Mouse (Mus musculus) lung, adult 2 months (tissue): ENCODE measurements at regions not wholly inside any gene's neighbourhood (a gene's known extent, or its start where the extent isn't known, plus 50 kb on each side); places are given as distances from the start of the nearest gene placed in this dataset.

Experiments
- DNase-seq: peaks from one replicate; pipeline ENCODE4 v3.0.0; 2022
- H3K4me1 ChIP-seq: fragments of 200-500 bp; 2 replicates; pipeline ENCODE4 v1.6.1; 2011; ENCODE audit warnings: low read length; ENCODE audit not compliant: control insufficient read depth, insufficient read depth
- H3K4me3 ChIP-seq: fragments of 200-500 bp; replicated peaks from 2 replicates; pipeline ENCODE3; 2011; ENCODE audit warnings: low read depth, mild to moderate bottlenecking, control low read depth, low read length; ENCODE audit errors: extremely low read depth
- CTCF ChIP-seq: fragments of 200-500 bp; IDR thresholded peaks from 2 replicates; pipeline ENCODE4 v1.5.1; 2011; ENCODE audit warnings: mild to moderate bottlenecking, low read length, control low read depth; ENCODE audit not compliant: insufficient read depth
- POLR2A ChIP-seq: fragments of 200-500 bp; IDR thresholded peaks from 2 replicates; pipeline ENCODE4 v1.6.1; 2011; ENCODE audit warnings: low read depth, mild to moderate bottlenecking, control low read depth, low read length, borderline replicate concordance; ENCODE audit errors: extremely low read depth
- WGBS: fragments of 180-500 bp; shearing (Covaris S2); methylation state at CpG from one replicate; pipeline ENCODE4 v1.1.7; 2018; 5-methylcytosine and 5-hydroxymethylcytosine counted together

GRCm38 (mm10) chr16:63412656-63413055 lies 451.3 kb downstream of the Epha3 start:
- DNase-seq: no peak
- H3K4me3 ChIP-seq: no peak overlapping the region
- no peaks in the 10 kb centered on the region for H3K4me1 ChIP-seq
- no peak for TF ChIP-seq POLR2A
- no peak for TF ChIP-seq CTCF
- WGBS: 94% methylated on average over 1 of the region's 1 CpGs

DNA sequence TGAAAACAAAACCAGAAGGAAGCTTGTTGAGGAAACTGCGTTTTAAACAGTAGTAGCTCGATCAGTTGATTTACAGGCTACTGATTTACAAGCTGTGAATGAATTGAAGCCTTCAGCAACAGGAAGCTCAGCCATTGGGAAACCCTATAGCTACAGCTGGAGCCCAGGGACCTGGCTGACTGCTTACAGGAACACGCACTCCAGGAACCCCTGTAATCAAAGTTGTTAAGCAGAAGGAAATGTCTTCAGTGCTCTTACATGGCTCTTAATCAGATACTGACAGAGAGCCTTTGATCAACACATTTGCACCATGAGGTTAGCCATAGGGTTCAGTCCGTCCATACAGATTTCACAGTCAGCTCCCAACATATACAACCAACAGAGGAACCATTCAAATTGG lies 411.7 kb downstream of the Epha3 start:
- H3K4me3 ChIP-seq: no peak overlapping the region
- no peaks in the 10 kb centered on the region for H3K4me1 ChIP-seq
- no peak for DNase-seq
- TF ChIP-seq CTCF (no peak), POLR2A (no peak)
- 33% methylated on average over 4 of the region's 4 CpGs for WGBS

DNA sequence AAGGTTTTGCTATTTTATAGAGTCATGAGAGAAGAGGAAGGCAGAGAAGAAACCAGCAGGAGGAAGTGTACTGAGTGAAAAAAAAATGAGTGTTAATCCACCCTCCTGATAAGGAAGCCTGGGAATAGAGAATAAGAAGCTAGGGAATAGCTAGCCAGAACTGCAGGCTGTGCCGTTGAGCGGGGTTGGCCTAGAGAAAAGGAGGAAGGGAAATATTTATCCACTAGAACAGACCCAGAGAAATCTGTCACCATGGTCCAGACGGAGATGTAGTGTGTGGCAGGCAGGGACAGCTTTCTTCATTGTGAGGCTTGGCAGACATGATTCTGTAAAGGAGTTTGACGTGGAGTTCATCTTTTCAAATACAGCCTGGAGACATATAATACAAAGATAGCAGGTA lies 397.4 kb downstream of the Epha3 start:
- no peak for DNase-seq
- 44% methylated on average over 4 of the region's 4 CpGs for WGBS
- no peak overlapping the region for H3K4me3 ChIP-seq
- no peaks in the 10 kb centered on the region for H3K4me1 ChIP-seq
- TF ChIP-seq CTCF (no peak), POLR2A (no peak)

DNA sequence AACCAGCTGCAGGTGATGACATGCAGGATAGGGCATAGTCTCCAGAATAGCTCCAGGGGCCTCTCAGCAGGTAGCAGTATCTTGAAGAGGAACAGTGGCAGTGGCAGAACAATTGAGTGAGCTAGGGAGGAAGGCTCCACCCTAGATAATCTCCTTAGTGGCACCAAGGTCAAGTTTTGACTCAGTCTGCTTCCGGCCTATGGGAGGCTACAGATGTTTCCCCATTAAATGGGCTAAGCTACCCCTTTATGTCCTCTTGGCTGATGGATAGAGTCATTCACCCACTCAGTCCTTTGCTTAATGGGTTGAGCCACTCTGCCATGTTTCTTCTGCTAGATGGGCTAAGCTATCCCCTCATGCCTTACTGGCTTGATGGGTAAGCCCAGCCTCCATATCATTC lies 395.1 kb downstream of the Epha3 start:
- Histone ChIP-seq H3K4me1 (no peaks in the 10 kb centered on the region), H3K4me3 (no peak overlapping the region)
- no peak for DNase-seq
- no peak for TF ChIP-seq CTCF
- no peak for TF ChIP-seq POLR2A
- WGBS: 78% methylated on average over 1 of the region's 1 CpGs
